Mouse (Mus musculus): ENCODE measurements around the gene Nap1l1.

- TF ChIP-seq POLR2A (IDR thresholded peaks at IDR 0.05; ENCODE audit: extremely low read depth, insufficient read depth, low read length) (no peak), CTCF (IDR thresholded peaks at IDR 0.05; ENCODE audit: extremely low read depth, insufficient read depth, low read length) (no peak)
These were observed 36.2 kb downstream of the Nap1l1 start for GRCm38 (mm10) chr10:111509103-111509784.
